ENCODE assay signal across 31 mouse cellular contexts in genomic region chr9:64788070-64788469, GRCm38 (mm10). TPM values are rescaled to one million over a fixed set of nuclear protein-coding genes. Genes with fewer than 3 reads are reported as not detected.
DNase-seq lines count a peak whose midpoint lies in the region; ATAC-seq and TF ChIP-seq lines count a peak whose summit lies in the region.
"Had no signal": no experiment of that assay in that cellular context is flagged by ENCODE, and none has a peak within 500 bp of the region (broad histone marks: within the 10 kb centered on the region; RNA-seq: fewer than 3 reads in every experiment).

No protein-coding gene starts in this region.

- 0 out of 2 replicates have a peak, but pooled peaks cover 6% of the 10 kb centered on the region for H3K4me1 ChIP-seq in forebrain, embryonic 15.5 days
- no peaks in the 10 kb centered on the region for H3K4me1 ChIP-seq in forebrain, embryonic 14.5 days (ENCODE audit: control insufficient read depth, insufficient read depth, low read length)
- H3K4me1 ChIP-seq in limb, embryonic 14.5 days (ENCODE audit: control insufficient read depth, insufficient read depth, low read length): no peaks in the 10 kb centered on the region; the same call in 1 of the 2 replicates
- H3K4me1 ChIP-seq in limb, embryonic 10.5 days: no peaks in the 10 kb centered on the region
- H3K4me1 ChIP-seq in midbrain, embryonic 11.5 days (ENCODE audit: control insufficient read depth, insufficient read depth, low read length): no peaks in the 10 kb centered on the region
- no peaks in the 10 kb centered on the region for H3K4me1 ChIP-seq in midbrain, postnatal 0 days (ENCODE audit: insufficient read depth, low read length)
- H3K4me1 ChIP-seq: intestine, embryonic 15.5 days; limb, embryonic 12.5 days; midbrain, embryonic 10.5 days; neural tube, embryonic 12.5 days had no signal

- no peak for TF ChIP-seq CTCF in midbrain, postnatal 0 days (IDR thresholded peaks at IDR 0.05)
- no peak for TF ChIP-seq CTCF in brain, embryonic 14.5 days (IDR thresholded peaks at IDR 0.05; ENCODE audit: borderline replicate concordance, extremely low read depth, insufficient read depth, insufficient read length)

- no peaks in the 10 kb centered on the region for H3K36me3 ChIP-seq in forebrain, embryonic 15.5 days
- no peaks in the 10 kb centered on the region for H3K36me3 ChIP-seq in forebrain, embryonic 14.5 days (ENCODE audit: control insufficient read depth, insufficient read depth, low read length)
- no peaks in the 10 kb centered on the region for H3K36me3 ChIP-seq in limb, embryonic 14.5 days (ENCODE audit: control insufficient read depth, insufficient read depth, low read length)
- no peaks in the 10 kb centered on the region for H3K36me3 ChIP-seq in limb, embryonic 10.5 days
- no peaks in the 10 kb centered on the region for H3K36me3 ChIP-seq in midbrain, embryonic 11.5 days (ENCODE audit: control insufficient read depth, insufficient read depth, low read length)
- H3K36me3 ChIP-seq in midbrain, postnatal 0 days (ENCODE audit: insufficient read depth, low read length): no peaks in the 10 kb centered on the region
- H3K36me3 ChIP-seq: G1E; intestine, embryonic 15.5 days; limb, embryonic 12.5 days; midbrain, embryonic 10.5 days; neural tube, embryonic 12.5 days had no signal

- ATAC-seq in forebrain, embryonic 15.5 days (replicated peaks): no peak
- no peak for ATAC-seq in forebrain, embryonic 14.5 days
- no peak for ATAC-seq in limb, embryonic 14.5 days (ENCODE audit: low FRiP score, low read depth)
- ATAC-seq in midbrain, embryonic 11.5 days (ENCODE audit: low FRiP score): no peak
- no peak for ATAC-seq in midbrain, postnatal 0 days (ENCODE audit: low FRiP score)
- ATAC-seq: forebrain, embryonic 16.5 days; hindbrain, embryonic 16.5 days; intestine, embryonic 15.5 days; lung, postnatal 0 days; midbrain, embryonic 16.5 days had no signal

- no peak overlapping the region for H3K4me2 ChIP-seq in forebrain, embryonic 15.5 days (replicated peaks)
- no peak overlapping the region for H3K4me2 ChIP-seq in forebrain, embryonic 14.5 days (ENCODE audit: low read length)
- H3K4me2 ChIP-seq in limb, embryonic 14.5 days (replicated peaks; ENCODE audit: low read depth, low read length, severe bottlenecking): no peak overlapping the region
- no peak overlapping the region for H3K4me2 ChIP-seq in midbrain, embryonic 11.5 days
- H3K4me2 ChIP-seq in midbrain, postnatal 0 days (ENCODE audit: low read depth, low read length, poor library complexity, severe bottlenecking): no peak overlapping the region
- H3K4me2 ChIP-seq: intestine, embryonic 15.5 days; limb, embryonic 12.5 days; neural tube, embryonic 12.5 days had no signal

- no peaks in the 10 kb centered on the region for H3K9me3 ChIP-seq in forebrain, embryonic 15.5 days
- H3K9me3 ChIP-seq in forebrain, embryonic 14.5 days (replicated peaks; ENCODE audit: control insufficient read depth, low read length): no peaks in the 10 kb centered on the region
- H3K9me3 ChIP-seq in limb, embryonic 14.5 days (ENCODE audit: control insufficient read depth, low read length): no peaks in the 10 kb centered on the region
- H3K9me3 ChIP-seq in limb, embryonic 10.5 days (replicated peaks): no peaks in the 10 kb centered on the region
- H3K9me3 ChIP-seq in midbrain, embryonic 11.5 days (ENCODE audit: control insufficient read depth, low read length): no peaks in the 10 kb centered on the region
- H3K9me3 ChIP-seq in midbrain, postnatal 0 days (ENCODE audit: low read length): no peaks in the 10 kb centered on the region
- H3K9me3 ChIP-seq: G1E; intestine, embryonic 15.5 days; limb, embryonic 12.5 days; midbrain, embryonic 10.5 days; neural tube, embryonic 12.5 days had no signal

- no peak for DNase-seq in forebrain, embryonic 14.5 days (ENCODE audit: low spot score)
- DNase-seq in limb, embryonic 14.5 days (ENCODE audit: low spot score): no peak
- DNase-seq in limb, embryonic 10.5 days (ENCODE audit: low spot score): no peak
- peak; percentile 51 for DNase-seq in midbrain, embryonic 11.5 days (ENCODE audit: low spot score, missing footprints)
- DNase-seq in midbrain, postnatal 0 days (ENCODE audit: low spot score): no peak
- peak; percentile 28 for DNase-seq in brain, embryonic 14.5 days (ENCODE audit: low read depth)
- DNase-seq in adrenal gland, adult 18-20 months (ENCODE audit: low spot score in 2 of 2): no peak
- DNase-seq: adrenal gland, postnatal 10 days; cerebellum, adult 18-20 months; cerebellum, postnatal 10 days; gastrocnemius, postnatal 14 days; heart, postnatal 14 days; kidney, adult 2 months; kidney, postnatal 36 days; lung, adult 18-20 months; lung, postnatal 4 days; thymus, adult 18-20 months; thymus, postnatal 36 days had no signal

- H3K27me3 ChIP-seq in forebrain, embryonic 15.5 days: no peaks in the 10 kb centered on the region
- no peaks in the 10 kb centered on the region for H3K27me3 ChIP-seq in forebrain, embryonic 14.5 days (replicated peaks; ENCODE audit: control insufficient read depth, insufficient read depth, low read length)
- no peaks in the 10 kb centered on the region for H3K27me3 ChIP-seq in limb, embryonic 14.5 days (ENCODE audit: control insufficient read depth, insufficient read depth, low read length)
- H3K27me3 ChIP-seq in limb, embryonic 10.5 days (ENCODE audit: low read depth, poor library complexity, severe bottlenecking): 0 out of 2 replicates have a peak, but pooled peaks cover 6% of the 10 kb centered on the region
- H3K27me3 ChIP-seq in midbrain, embryonic 11.5 days (ENCODE audit: control insufficient read depth, insufficient read depth, low read length): no peaks in the 10 kb centered on the region
- H3K27me3 ChIP-seq in midbrain, postnatal 0 days (ENCODE audit: insufficient read depth, low read length): no peaks in the 10 kb centered on the region
- H3K27me3 ChIP-seq: intestine, embryonic 15.5 days; limb, embryonic 12.5 days; neural tube, embryonic 12.5 days had no signal

- TF ChIP-seq POLR2A in limb, embryonic 14.5 days (IDR thresholded peaks at IDR 0.05; ENCODE audit: borderline replicate concordance, extremely low read depth, insufficient read depth, insufficient read length): no peak
- no peak for TF ChIP-seq POLR2A in brain, embryonic 14.5 days (IDR thresholded peaks at IDR 0.05; ENCODE audit: borderline replicate concordance, extremely low read depth, insufficient read depth, insufficient read length, poor library complexity, severe bottlenecking)

- 0 out of 2 replicates have a peak overlapping the region, but pooled peaks have one; percentile 6 for H3K27ac ChIP-seq in forebrain, embryonic 15.5 days (replicated peaks)
- no peak overlapping the region; the same call in 1 of the 2 replicates for H3K27ac ChIP-seq in forebrain, embryonic 14.5 days (ENCODE audit: low read depth, low read length)
- 0 out of 2 replicates have a peak overlapping the region, but pooled peaks have one; percentile 13 for H3K27ac ChIP-seq in limb, embryonic 14.5 days (replicated peaks; ENCODE audit: low read depth, low read length)
- no peak overlapping the region for H3K27ac ChIP-seq in limb, embryonic 10.5 days
- no peak overlapping the region for H3K27ac ChIP-seq in midbrain, embryonic 11.5 days (ENCODE audit: low read depth, low read length)
- no peak overlapping the region for H3K27ac ChIP-seq in midbrain, postnatal 0 days (ENCODE audit: low read depth, low read length)
- H3K27ac ChIP-seq: intestine, embryonic 15.5 days; layer of hippocampus, adult 2 months; limb, embryonic 12.5 days; midbrain, embryonic 10.5 days; neural tube, embryonic 12.5 days; stomach, postnatal 0 days had no signal

- WGBS in forebrain, embryonic 15.5 days: 78% methylated on average over 7 of the region's 7 CpGs
- WGBS in forebrain, embryonic 14.5 days: 87% methylated on average over 7 of the region's 7 CpGs
- WGBS in limb, embryonic 14.5 days: 72% methylated on average over 7 of the region's 7 CpGs
- 93% methylated on average over 7 of the region's 7 CpGs for WGBS in limb, embryonic 10.5 days
- WGBS in midbrain, embryonic 11.5 days: 93% methylated on average over 7 of the region's 7 CpGs
- 77% methylated on average over 7 of the region's 7 CpGs for WGBS in midbrain, postnatal 0 days

- no peak overlapping the region for H3K9ac ChIP-seq in forebrain, embryonic 15.5 days (replicated peaks)
- H3K9ac ChIP-seq in forebrain, embryonic 14.5 days (ENCODE audit: low read length): no peak overlapping the region
- H3K9ac ChIP-seq in limb, embryonic 14.5 days (ENCODE audit: low read depth, low read length, severe bottlenecking): no peak overlapping the region
- no peak overlapping the region for H3K9ac ChIP-seq in midbrain, embryonic 11.5 days (ENCODE audit: low read length)
- no peak overlapping the region for H3K9ac ChIP-seq in midbrain, postnatal 0 days (replicated peaks; ENCODE audit: low read length, poor library complexity, severe bottlenecking)
- H3K9ac ChIP-seq: intestine, embryonic 15.5 days; limb, embryonic 12.5 days; neural tube, embryonic 12.5 days had no signal

- H3K4me3 ChIP-seq in forebrain, embryonic 15.5 days: no peak overlapping the region
- no peak overlapping the region for H3K4me3 ChIP-seq in forebrain, embryonic 14.5 days (ENCODE audit: low read depth, low read length)
- no peak overlapping the region for H3K4me3 ChIP-seq in limb, embryonic 14.5 days (replicated peaks; ENCODE audit: low read length)
- no peak overlapping the region for H3K4me3 ChIP-seq in limb, embryonic 10.5 days
- H3K4me3 ChIP-seq in midbrain, embryonic 11.5 days (ENCODE audit: low read depth, low read length): no peak overlapping the region
- no peak overlapping the region for H3K4me3 ChIP-seq in midbrain, postnatal 0 days (ENCODE audit: low read depth, low read length)
- H3K4me3 ChIP-seq: intestine, embryonic 15.5 days; layer of hippocampus, adult 2 months; limb, embryonic 12.5 days; midbrain, embryonic 10.5 days; myocyte; neural tube, embryonic 12.5 days had no signal

RNA-seq across cellular contexts. Expression of gene Dennd4a, which starts 23.1 kb away (rescaled TPM):
- 9.4 and 9.6 TPM in 2 replicates for polyA plus RNA-seq in forebrain, embryonic 15.5 days (2015; fragmentation: Nextera tagmentation; extraction: Ambion mirVana)
- polyA plus RNA-seq in forebrain, embryonic 14.5 days (2014; fragmentation: Nextera tagmentation; extraction: Ambion mirVana): 7.5 and 8.1 TPM in 2 replicates
- polyA plus RNA-seq in limb, embryonic 14.5 days (2012; rRNA removed): 9.7 and 10.4 TPM in 2 replicates
- polyA plus RNA-seq in limb, embryonic 14.5 days (2014; fragmentation: Nextera tagmentation; extraction: Ambion mirVana): 8.2 and 8.7 TPM in 2 replicates
- 5.3 and 7.9 TPM in 2 replicates for polyA plus RNA-seq in limb, embryonic 10.5 days (2016; fragmentation: Nextera tagmentation; extraction: Ambion mirVana)
- polyA plus RNA-seq in midbrain, embryonic 11.5 days (2014; fragmentation: Nextera tagmentation; extraction: Ambion mirVana): 8.4 and 8.9 TPM in 2 replicates
- 15.2 and 20.7 TPM in 2 replicates for total RNA-seq in midbrain, postnatal 0 days (2014; rRNA removed)
- 5.3 and 7.1 TPM in 2 replicates for polyA plus RNA-seq in midbrain, postnatal 0 days (2015; fragmentation: Nextera tagmentation; extraction: Ambion mirVana)
- polyA plus RNA-seq in brain, embryonic 14.5 days (2012; rRNA removed): 12.1 and 14.3 TPM in 2 replicates
- 10 to 100 TPM; 15.9 to 18.9 TPM for total RNA-seq in adrenal gland, adult 18-20 months (2021)

RNA-seq across cellular contexts. Expression of gene Rab11a, which starts 50.5 kb away (rescaled TPM):
- polyA plus RNA-seq in forebrain, embryonic 15.5 days (2015; fragmentation: Nextera tagmentation; extraction: Ambion mirVana): 349 and 383 TPM in 2 replicates
- 410 and 427 TPM in 2 replicates for polyA plus RNA-seq in forebrain, embryonic 14.5 days (2014; fragmentation: Nextera tagmentation; extraction: Ambion mirVana)
- polyA plus RNA-seq in limb, embryonic 14.5 days (2012; rRNA removed): 160 and 243 TPM in 2 replicates
- 406 and 434 TPM in 2 replicates for polyA plus RNA-seq in limb, embryonic 14.5 days (2014; fragmentation: Nextera tagmentation; extraction: Ambion mirVana)
- polyA plus RNA-seq in limb, embryonic 10.5 days (2016; fragmentation: Nextera tagmentation; extraction: Ambion mirVana): 202 and 211 TPM in 2 replicates
- polyA plus RNA-seq in midbrain, embryonic 11.5 days (2014; fragmentation: Nextera tagmentation; extraction: Ambion mirVana): 300 and 312 TPM in 2 replicates
- 206 and 254 TPM in 2 replicates for total RNA-seq in midbrain, postnatal 0 days (2014; rRNA removed)
- polyA plus RNA-seq in midbrain, postnatal 0 days (2015; fragmentation: Nextera tagmentation; extraction: Ambion mirVana): 459 and 473 TPM in 2 replicates
- 230 and 306 TPM in 2 replicates for polyA plus RNA-seq in brain, embryonic 14.5 days (2012; rRNA removed)
- total RNA-seq in adrenal gland, adult 18-20 months (2021): 100 to 1,000 TPM; 218 to 290 TPM

Comparison
In these comparisons a context has a peak if more than half of its experiments do, and no peak if none do; other contexts are left out.
1. H3K27ac ChIP-seq: peak in forebrain, embryonic 15.5 days (single experiment) and limb, embryonic 14.5 days (single experiment); none in forebrain, embryonic 14.5 days (single experiment), limb, embryonic 10.5 days (single experiment), midbrain, embryonic 11.5 days (single experiment) and midbrain, postnatal 0 days (single experiment).
2. DNase-seq: peak in midbrain, embryonic 11.5 days (single experiment) and brain, embryonic 14.5 days (single experiment); none in forebrain, embryonic 14.5 days (single experiment), limb, embryonic 14.5 days (single experiment), limb, embryonic 10.5 days (single experiment), midbrain, postnatal 0 days (single experiment) and adrenal gland, adult 18-20 months (0 of 2).